Comparison of ENCODE assay signal across 30 mouse cellular contexts in genomic region chr9:48787906-48788410, GRCm38 (mm10). TPM values are rescaled to one million over a fixed set of nuclear protein-coding genes. Genes with fewer than 3 reads are reported as not detected.
A peak's percentile ranks its signal among the peaks of the same experiment; 100 is the strongest.
DNase-seq lines count a peak whose midpoint lies in the region; ATAC-seq and TF ChIP-seq lines count a peak whose summit lies in the region.
"Had no signal": no experiment of that assay in that cellular context is flagged by ENCODE, and none has a peak within 500 bp of the region (broad histone marks: within the 10 kb centered on the region; RNA-seq: fewer than 3 reads in every experiment).

No protein-coding gene starts in this region.

- no peak overlapping the region for H3K9ac ChIP-seq in hindbrain, embryonic 15.5 days
- H3K9ac ChIP-seq in hindbrain, postnatal 0 days (replicated peaks; ENCODE audit: low read length): no peak overlapping the region
- H3K9ac ChIP-seq in lung, embryonic 16.5 days (ENCODE audit: low read length): peak overlapping the region; percentile 43; the same call in 1 of the 2 replicates
- H3K9ac ChIP-seq: embryonic facial prominence, embryonic 12.5 days; forebrain, embryonic 15.5 days; heart, embryonic 13.5 days; limb, embryonic 15.5 days; liver, embryonic 15.5 days; lung, embryonic 15.5 days; midbrain, embryonic 13.5 days; neural tube, embryonic 12.5 days had no signal

- no peak for TF ChIP-seq CTCF in hindbrain, postnatal 0 days (IDR thresholded peaks at IDR 0.05; ENCODE audit: low read depth)

- DNase-seq in frontal cortex, postnatal 36 days (ENCODE audit: low spot score in 2 of 2): no peak
- DNase-seq in hindbrain, postnatal 0 days (ENCODE audit: low spot score): no peak
- DNase-seq in lung, postnatal 10 days: no peak
- no peak for DNase-seq in limb, embryonic 10.5 days (ENCODE audit: low spot score)
- DNase-seq: adrenal gland, postnatal 10 days; cerebellum, adult 11-12 months; cerebellum, adult 9-11 months; embryo, embryonic 11 days; gastrocnemius, postnatal 14 days; left cerebral cortex, postnatal 4 days; right cerebral cortex, adult 18-20 months; spleen, adult 18-20 months; thymus, postnatal 14 days had no signal

- 71% methylated on average over 9 of the region's 9 CpGs for WGBS in hindbrain, embryonic 15.5 days
- 60% methylated on average over 9 of the region's 9 CpGs for WGBS in hindbrain, postnatal 0 days
- 45% methylated on average over 9 of the region's 9 CpGs for WGBS in lung, embryonic 16.5 days
- 77% methylated on average over 9 of the region's 9 CpGs for WGBS in limb, embryonic 10.5 days

- ATAC-seq in frontal cortex, adult (ENCODE audit: low TSS enrichment): peak; percentile 35; the same call in 1 of the 2 replicates
- no peak for ATAC-seq in hindbrain, embryonic 15.5 days (ENCODE audit: low FRiP score, low read depth)
- no peak for ATAC-seq in hindbrain, postnatal 0 days
- no peak for ATAC-seq in lung, embryonic 16.5 days (ENCODE audit: low read depth)
- ATAC-seq in megakaryocyte, adult 5-6 weeks (ENCODE audit: poor library complexity, severe bottlenecking): no peak
- ATAC-seq: forebrain, embryonic 15.5 days; intestine, embryonic 16.5 days; midbrain, embryonic 13.5 days had no signal

- H3K4me1 ChIP-seq in hindbrain, embryonic 15.5 days (replicated peaks): peaks cover 8% of the 10 kb centered on the region
- H3K4me1 ChIP-seq in hindbrain, postnatal 0 days (ENCODE audit: insufficient read depth, low read length): peaks cover 6% of the 10 kb centered on the region; the same call in 1 of the 2 replicates
- H3K4me1 ChIP-seq in lung, embryonic 16.5 days (replicated peaks; ENCODE audit: control insufficient read depth, insufficient read depth, low read length): peaks cover 22% of the 10 kb centered on the region
- peaks cover 58% of the 10 kb centered on the region for H3K4me1 ChIP-seq in limb, embryonic 10.5 days
- H3K4me1 ChIP-seq: forebrain, embryonic 15.5 days; neural tube, embryonic 12.5 days had no signal

- H3K9me3 ChIP-seq in hindbrain, embryonic 15.5 days: no peaks in the 10 kb centered on the region
- H3K9me3 ChIP-seq in hindbrain, postnatal 0 days (ENCODE audit: low read length): no peaks in the 10 kb centered on the region
- no peaks in the 10 kb centered on the region for H3K9me3 ChIP-seq in lung, embryonic 16.5 days (ENCODE audit: control insufficient read depth, low read length)
- H3K9me3 ChIP-seq in limb, embryonic 10.5 days (replicated peaks): no peaks in the 10 kb centered on the region
- H3K9me3 ChIP-seq: embryonic facial prominence, embryonic 12.5 days; forebrain, embryonic 15.5 days; heart, embryonic 13.5 days; limb, embryonic 15.5 days; liver, embryonic 15.5 days; lung, embryonic 15.5 days; megakaryocyte, embryonic 14.5 days; midbrain, embryonic 13.5 days; neural tube, embryonic 12.5 days had no signal

- no peak overlapping the region for H3K4me2 ChIP-seq in hindbrain, embryonic 15.5 days
- no peak overlapping the region for H3K4me2 ChIP-seq in hindbrain, postnatal 0 days (ENCODE audit: low read depth, low read length)
- no peak overlapping the region for H3K4me2 ChIP-seq in lung, embryonic 16.5 days (ENCODE audit: low read depth, low read length)
- H3K4me2 ChIP-seq: embryonic facial prominence, embryonic 12.5 days; forebrain, embryonic 15.5 days; heart, embryonic 13.5 days; limb, embryonic 15.5 days; liver, embryonic 15.5 days; lung, embryonic 15.5 days; midbrain, embryonic 13.5 days; neural tube, embryonic 12.5 days had no signal

- H3K27ac ChIP-seq in hindbrain, embryonic 15.5 days (replicated peaks): peak overlapping the region; percentile 34; the same call in 1 of the 2 replicates
- H3K27ac ChIP-seq in hindbrain, postnatal 0 days: no peak overlapping the region
- peak overlapping the region; percentile 12; the same call in 1 of the 2 replicates for H3K27ac ChIP-seq in lung, embryonic 16.5 days (ENCODE audit: low read length)
- H3K27ac ChIP-seq in limb, embryonic 10.5 days: peak overlapping the region; percentile 33; the same call in 1 of the 2 replicates
- H3K27ac ChIP-seq: embryonic facial prominence, embryonic 12.5 days; forebrain, embryonic 15.5 days; heart, embryonic 13.5 days; limb, embryonic 15.5 days; liver, embryonic 15.5 days; lung, embryonic 15.5 days; midbrain, embryonic 13.5 days; neural tube, embryonic 12.5 days had no signal

- H3K27me3 ChIP-seq in hindbrain, embryonic 15.5 days: 0 out of 2 replicates have a peak, but pooled peaks cover 2% of the 10 kb centered on the region
- H3K27me3 ChIP-seq in hindbrain, postnatal 0 days (ENCODE audit: insufficient read depth, low read length): no peaks in the 10 kb centered on the region
- H3K27me3 ChIP-seq in lung, embryonic 16.5 days (ENCODE audit: control insufficient read depth, insufficient read depth, low read depth, low read length): peaks cover 2% of the 10 kb centered on the region; the same call in 1 of the 2 replicates
- peaks cover 7% of the 10 kb centered on the region for H3K27me3 ChIP-seq in limb, embryonic 10.5 days (ENCODE audit: low read depth, poor library complexity, severe bottlenecking)
- H3K27me3 ChIP-seq: CH12.LX; embryonic facial prominence, embryonic 12.5 days; forebrain, embryonic 15.5 days; megakaryocyte, embryonic 14.5 days; midbrain, embryonic 13.5 days; neural tube, embryonic 12.5 days had no signal

- no peaks in the 10 kb centered on the region for H3K36me3 ChIP-seq in hindbrain, embryonic 15.5 days
- no peaks in the 10 kb centered on the region for H3K36me3 ChIP-seq in hindbrain, postnatal 0 days (ENCODE audit: insufficient read depth, low read length)
- H3K36me3 ChIP-seq in lung, embryonic 16.5 days (ENCODE audit: control insufficient read depth, insufficient read depth, low read length): no peaks in the 10 kb centered on the region
- no peaks in the 10 kb centered on the region for H3K36me3 ChIP-seq in limb, embryonic 10.5 days
- H3K36me3 ChIP-seq: embryonic facial prominence, embryonic 12.5 days; forebrain, embryonic 15.5 days; heart, embryonic 13.5 days; limb, embryonic 15.5 days; liver, embryonic 15.5 days; lung, embryonic 15.5 days; midbrain, embryonic 13.5 days; neural tube, embryonic 12.5 days had no signal

- H3K4me3 ChIP-seq in hindbrain, embryonic 15.5 days: no peak overlapping the region
- H3K4me3 ChIP-seq in hindbrain, postnatal 0 days (ENCODE audit: low read length): no peak overlapping the region
- H3K4me3 ChIP-seq in lung, embryonic 16.5 days (ENCODE audit: low read length): no peak overlapping the region
- H3K4me3 ChIP-seq in limb, embryonic 10.5 days: no peak overlapping the region
- H3K4me3 ChIP-seq: embryonic facial prominence, embryonic 12.5 days; forebrain, embryonic 15.5 days; heart, embryonic 13.5 days; limb, embryonic 15.5 days; liver, embryonic 15.5 days; lung, embryonic 15.5 days; midbrain, embryonic 13.5 days; myocyte; neural tube, embryonic 12.5 days had no signal

RNA-seq across cellular contexts. Expression of gene Zbtb16, which starts 48.1 kb away (rescaled TPM):
- polyA plus RNA-seq in hindbrain, embryonic 15.5 days (2015; fragmentation: Nextera tagmentation; extraction: Ambion mirVana): 6.8 and 7.9 TPM in 2 replicates
- 11.2 and 13.5 TPM in 2 replicates for total RNA-seq in hindbrain, postnatal 0 days (2014; rRNA removed)
- 5.4 and 6.8 TPM in 2 replicates for polyA plus RNA-seq in hindbrain, postnatal 0 days (2015; fragmentation: Nextera tagmentation; extraction: Ambion mirVana)
- 13.3 and 18.4 TPM in 2 replicates for polyA plus RNA-seq in lung, embryonic 16.5 days (2015; fragmentation: Nextera tagmentation; extraction: Ambion mirVana)
- 19.7 and 29.3 TPM in 2 replicates for polyA plus RNA-seq in limb, embryonic 10.5 days (2016; fragmentation: Nextera tagmentation; extraction: Ambion mirVana)
- total RNA-seq in megakaryocyte, adult 5-6 weeks (2015): 1.9 and 3.0 TPM in 2 replicates
- total RNA-seq in megakaryocyte, adult 5-6 weeks (2017): 2.2 and 2.7 TPM in 2 replicates
- polyA plus RNA-seq: C2C12, myocyte had no signal
